Mouse (Mus musculus): Measurements from ENCODE around the gene Bnip2. TPM values are rescaled to one million over a fixed set of nuclear protein-coding genes. Genes with fewer than 3 reads are reported as not detected.

The Bnip2 gene
- total RNA-seq, 1 experiment = 68.9 TPM

GRCm38 (mm10) chr9:70007506-70008248, 18.4 kb downstream of the Bnip2 start:
- H3K4me1 ChIP-seq (ENCODE audit: control insufficient read depth in 2 of 2, insufficient read depth in 2 of 2, low read length in 2 of 2, poor library complexity in 1 of 2) = no peaks in the 10 kb centered on the region
- peaks cover 17% of the 10 kb centered on the region for H3K36me3 ChIP-seq (ENCODE audit: control insufficient read depth, insufficient read depth, low read length, poor library complexity, severe bottlenecking)
- no peak overlapping the region for H3K9ac ChIP-seq (ENCODE audit: insufficient read depth, low read depth, low read length, poor library complexity, severe bottlenecking)
- no peak overlapping the region for H3K27ac ChIP-seq (ENCODE audit: insufficient read depth, low read depth, low read length, poor library complexity, severe bottlenecking)
- no peak overlapping the region for H3K4me3 ChIP-seq (ENCODE audit: insufficient read depth in 1 of 2, low read depth in 1 of 2, low read length in 2 of 2, poor library complexity in 1 of 2, severe bottlenecking in 1 of 2)
- H3K9me3 ChIP-seq (ENCODE audit: control insufficient read depth, insufficient read depth, low read depth, low read length) = no peaks in the 10 kb centered on the region
- DNase-seq (ENCODE audit: low read depth, low spot score) = no peak
- TF ChIP-seq CHD2 (IDR thresholded peaks at IDR 0.05; ENCODE audit: low read depth, low read length) (no peak), ZNF384 (IDR thresholded peaks at IDR 0.05; ENCODE audit: low read depth, low read length) (no peak), ZC3H11A (IDR thresholded peaks at IDR 0.05; ENCODE audit: borderline replicate concordance, low read depth, low read length) (no peak), MAFK (IDR thresholded peaks at IDR 0.05; ENCODE audit: insufficient read depth, low read depth, low read length) (no peak), HCFC1 (IDR thresholded peaks at IDR 0.05; ENCODE audit: borderline replicate concordance, insufficient read depth, low read length) (no peak)
- in situ Hi-C loops (cut with MboI; ENCODE audit: low sequenced_read_pairs in 2 of 2, unreplicated experiment in 2 of 2) = no loop called here

- in situ Hi-C loops (cut with MboI; ENCODE audit: low sequenced_read_pairs in 2 of 2, unreplicated experiment in 2 of 2) = no loop called here
- DNase-seq (ENCODE audit: low read depth, low spot score) = no peak
- Histone ChIP-seq H3K36me3 (ENCODE audit: control insufficient read depth, insufficient read depth, low read length, poor library complexity, severe bottlenecking) (peaks cover 10% of the 10 kb centered on the region), H3K4me3 (ENCODE audit: insufficient read depth in 1 of 2, low read depth in 1 of 2, low read length in 2 of 2, poor library complexity in 1 of 2, severe bottlenecking in 1 of 2) (no peak overlapping the region), H3K9me3 (ENCODE audit: control insufficient read depth, insufficient read depth, low read depth, low read length) (no peaks in the 10 kb centered on the region), H3K27ac (ENCODE audit: insufficient read depth, low read depth, low read length, poor library complexity, severe bottlenecking) (no peak overlapping the region), H3K4me1 (ENCODE audit: control insufficient read depth in 2 of 2, insufficient read depth in 2 of 2, low read length in 2 of 2, poor library complexity in 1 of 2) (no peaks in the 10 kb centered on the region; a peak in 3 of 4 replicates), H3K9ac (ENCODE audit: insufficient read depth, low read depth, low read length, poor library complexity, severe bottlenecking) (no peak overlapping the region)
- TF ChIP-seq CHD2 (IDR thresholded peaks at IDR 0.05; ENCODE audit: low read depth, low read length) (no peak), ZNF384 (IDR thresholded peaks at IDR 0.05; ENCODE audit: low read depth, low read length) (no peak), MAFK (IDR thresholded peaks at IDR 0.05; ENCODE audit: insufficient read depth, low read depth, low read length) (no peak), ZC3H11A (IDR thresholded peaks at IDR 0.05; ENCODE audit: borderline replicate concordance, low read depth, low read length) (no peak), HCFC1 (IDR thresholded peaks at IDR 0.05; ENCODE audit: borderline replicate concordance, insufficient read depth, low read length) (no peak)
Observed at GRCm38 (mm10) chr9:70009754-70010304, 20.6 kb downstream of the Bnip2 start.

- DNase-seq (ENCODE audit: low read depth, low spot score) = no peak
- Histone ChIP-seq H3K4me1 (ENCODE audit: control insufficient read depth in 2 of 2, insufficient read depth in 2 of 2, low read length in 2 of 2, poor library complexity in 1 of 2) (no peaks in the 10 kb centered on the region; a peak in 3 of 4 replicates), H3K36me3 (ENCODE audit: control insufficient read depth, insufficient read depth, low read length, poor library complexity, severe bottlenecking) (peaks cover 10% of the 10 kb centered on the region; the same call in 1 of the 2 replicates), H3K27ac (ENCODE audit: insufficient read depth, low read depth, low read length, poor library complexity, severe bottlenecking) (no peak overlapping the region), H3K4me3 (ENCODE audit: insufficient read depth in 1 of 2, low read depth in 1 of 2, low read length in 2 of 2, poor library complexity in 1 of 2, severe bottlenecking in 1 of 2) (no peak overlapping the region), H3K9ac (ENCODE audit: insufficient read depth, low read depth, low read length, poor library complexity, severe bottlenecking) (no peak overlapping the region), H3K9me3 (ENCODE audit: control insufficient read depth, insufficient read depth, low read depth, low read length) (no peaks in the 10 kb centered on the region)
- in situ Hi-C loops (cut with MboI; ENCODE audit: low sequenced_read_pairs in 2 of 2, unreplicated experiment in 2 of 2) = no loop called here
- TF ChIP-seq HCFC1 (IDR thresholded peaks at IDR 0.05; ENCODE audit: borderline replicate concordance, insufficient read depth, low read length) = no peak
- TF ChIP-seq ZNF384 (IDR thresholded peaks at IDR 0.05; ENCODE audit: low read depth, low read length) = no peak
- no peak for TF ChIP-seq ZC3H11A (IDR thresholded peaks at IDR 0.05; ENCODE audit: borderline replicate concordance, low read depth, low read length)
- TF ChIP-seq CHD2 (IDR thresholded peaks at IDR 0.05; ENCODE audit: low read depth, low read length) = no peak
- no peak for TF ChIP-seq MAFK (IDR thresholded peaks at IDR 0.05; ENCODE audit: insufficient read depth, low read depth, low read length)
Observed at GRCm38 (mm10) chr9:70010781-70011473, 21.7 kb downstream of the Bnip2 start.

- H3K9me3 ChIP-seq (ENCODE audit: control insufficient read depth, insufficient read depth, low read depth, low read length) = no peaks in the 10 kb centered on the region
- peaks cover 10% of the 10 kb centered on the region; the same call in 1 of the 2 replicates for H3K36me3 ChIP-seq (ENCODE audit: control insufficient read depth, insufficient read depth, low read length, poor library complexity, severe bottlenecking)
- no peak for DNase-seq (ENCODE audit: low read depth, low spot score)
- peak; percentile 94 for TF ChIP-seq ZNF384 (IDR thresholded peaks at IDR 0.05; ENCODE audit: low read depth, low read length)
- no peak for TF ChIP-seq MAFK (IDR thresholded peaks at IDR 0.05; ENCODE audit: insufficient read depth, low read depth, low read length)
- H3K4me1 ChIP-seq (ENCODE audit: control insufficient read depth in 2 of 2, insufficient read depth in 2 of 2, low read length in 2 of 2, poor library complexity in 1 of 2) = no peaks in the 10 kb centered on the region; a peak in 3 of 4 replicates
- in situ Hi-C loops (cut with MboI; ENCODE audit: low sequenced_read_pairs in 2 of 2, unreplicated experiment in 2 of 2) = no loop called here
- no peak overlapping the region; the same call in 1 of the 2 replicates for H3K9ac ChIP-seq (ENCODE audit: insufficient read depth, low read depth, low read length, poor library complexity, severe bottlenecking)
- H3K27ac ChIP-seq (ENCODE audit: insufficient read depth, low read depth, low read length, poor library complexity, severe bottlenecking) = no peak overlapping the region; the same call in 1 of the 2 replicates
- peak overlapping the region in 1 of 2 experiments; percentile 86; a peak in 3 of 4 replicates for H3K4me3 ChIP-seq (ENCODE audit: insufficient read depth in 1 of 2, low read depth in 1 of 2, low read length in 2 of 2, poor library complexity in 1 of 2, severe bottlenecking in 1 of 2)
Observed at GRCm38 (mm10) chr9:70011537-70012407, 22.5 kb downstream of the Bnip2 start.

Data from ES-E14 (cell line).